ENCODE assay signal across 16 mouse cellular contexts in genomic region chr4:135976146-135976545, GRCm38 (mm10).
"Had no signal": no experiment of that assay in that cellular context is flagged by ENCODE, and none has a peak within 500 bp of the region (broad histone marks: within the 10 kb centered on the region; RNA-seq: fewer than 3 reads in every experiment).

No protein-coding gene starts in this region.

- DNase-seq: gastrocnemius, adult 2 months; gastrocnemius, postnatal 14 days; gastrocnemius, postnatal 36 days; heart, postnatal 14 days; heart, postnatal 36 days; kidney, adult 11 months; kidney, adult 2 months; kidney, adult 9 months; kidney, postnatal 14 days; kidney, postnatal 36 days; layer of hippocampus, adult 9-11 months; layer of hippocampus, postnatal 36 days; left cerebral cortex, postnatal 4 days; lung, adult 18-20 months had no signal

- ATAC-seq: hindbrain, postnatal 0 days; liver, embryonic 12.5 days had no signal
